Mouse (Mus musculus): Measurements from ENCODE around the gene Ilk. TPM values are rescaled to one million over a fixed set of nuclear protein-coding genes. Genes with fewer than 3 reads are reported as not detected.

Ilk gene
- polyA plus RNA-seq, 1 experiment from 2014 or later: 289 TPM

GRCm38 (mm10) chr7:105784556-105784955 is 48.2 kb downstream of the Ilk start:
- no peak for DNase-seq (ENCODE audit: low spot score)
- no peak overlapping the region for H3K9ac ChIP-seq (ENCODE audit: low read length)
- 20% methylated on average over 4 of the region's 4 CpGs for WGBS
- ATAC-seq (ENCODE audit: low FRiP score, low TSS enrichment): no peak
- H3K4me3 ChIP-seq (ENCODE audit: low read depth, low read length): no peak overlapping the region
- 0 out of 2 replicates have a peak, but pooled peaks cover 3% of the 10 kb centered on the region for H3K27me3 ChIP-seq (ENCODE audit: control insufficient read depth, insufficient read depth, low read length)
- H3K4me2 ChIP-seq (replicated peaks; ENCODE audit: low read depth): no peak overlapping the region
- H3K27ac ChIP-seq (replicated peaks): no peak overlapping the region
- H3K9me3 ChIP-seq (ENCODE audit: control insufficient read depth, low read length): no peaks in the 10 kb centered on the region
- TF ChIP-seq EP300 (optimal IDR thresholded peaks at IDR 0.05) (no peak), CTCF (IDR thresholded peaks at IDR 0.05; ENCODE audit: low read depth) (no peak)
- no peaks in the 10 kb centered on the region for H3K36me3 ChIP-seq (ENCODE audit: control insufficient read depth, insufficient read depth, low read length)
- H3K4me1 ChIP-seq (replicated peaks; ENCODE audit: control insufficient read depth, insufficient read depth): no peaks in the 10 kb centered on the region; the same call in 1 of the 2 replicates

- peak overlapping the region; percentile 87 for H3K9ac ChIP-seq (ENCODE audit: low read length)
- peak overlapping the region; percentile 90 for H3K27ac ChIP-seq (replicated peaks)
- H3K4me3 ChIP-seq (ENCODE audit: low read depth, low read length): peak overlapping the region; percentile 75
- TF ChIP-seq CTCF (IDR thresholded peaks at IDR 0.05; ENCODE audit: low read depth) (no peak), EP300 (optimal IDR thresholded peaks at IDR 0.05) (no peak)
- no peaks in the 10 kb centered on the region for H3K9me3 ChIP-seq (ENCODE audit: control insufficient read depth, low read length)
- H3K27me3 ChIP-seq (ENCODE audit: control insufficient read depth, insufficient read depth, low read length): 0 out of 2 replicates have a peak, but pooled peaks cover 3% of the 10 kb centered on the region
- peak; percentile 23 for DNase-seq (ENCODE audit: low spot score)
- H3K36me3 ChIP-seq (ENCODE audit: control insufficient read depth, insufficient read depth, low read length): no peaks in the 10 kb centered on the region
- ATAC-seq (ENCODE audit: low FRiP score, low TSS enrichment): peak; percentile 72
- H3K4me1 ChIP-seq (replicated peaks; ENCODE audit: control insufficient read depth, insufficient read depth): no peaks in the 10 kb centered on the region; the same call in 1 of the 2 replicates
- H3K4me2 ChIP-seq (replicated peaks; ENCODE audit: low read depth): peak overlapping the region; percentile 68
- WGBS: 8% methylated on average over 18 of the region's 20 CpGs
Measured at GRCm38 (mm10) chr7:105786506-105787284, 50.3 kb downstream of the Ilk start.

GRCm38 (mm10) chr7:105787285-105788140 is 51.1 kb downstream of the Ilk start, which contains the start of gene Dchs1:
TSS of gene Dchs1 (minus strand) at chr7:105787654.
- H3K4me1 ChIP-seq (replicated peaks; ENCODE audit: control insufficient read depth, insufficient read depth): no peaks in the 10 kb centered on the region; the same call in 1 of the 2 replicates
- ATAC-seq (ENCODE audit: low FRiP score, low TSS enrichment): peak; percentile 72
- H3K36me3 ChIP-seq (ENCODE audit: control insufficient read depth, insufficient read depth, low read length): no peaks in the 10 kb centered on the region
- H3K4me2 ChIP-seq (replicated peaks; ENCODE audit: low read depth): peak within 1 kb of the TSS; percentile 68
- TF ChIP-seq CTCF (IDR thresholded peaks at IDR 0.05; ENCODE audit: low read depth) (no peak; the same call in 1 of the 2 replicates), EP300 (optimal IDR thresholded peaks at IDR 0.05) (no peak)
- H3K9ac ChIP-seq (ENCODE audit: low read length): peak within 1 kb of the TSS; percentile 87
- H3K27ac ChIP-seq (replicated peaks): peak within 1 kb of the TSS; percentile 90
- under 1% methylated on average over 71 of the region's 97 CpGs for WGBS
- DNase-seq (ENCODE audit: low spot score): peak; percentile 47
- H3K4me3 ChIP-seq (ENCODE audit: low read depth, low read length): peak within 1 kb of the TSS; percentile 75
- 0 out of 2 replicates have a peak, but pooled peaks cover 3% of the 10 kb centered on the region for H3K27me3 ChIP-seq (ENCODE audit: control insufficient read depth, insufficient read depth, low read length)
- no peaks in the 10 kb centered on the region for H3K9me3 ChIP-seq (ENCODE audit: control insufficient read depth, low read length)

GRCm38 (mm10) chr7:105791147-105791546 is 54.8 kb downstream of the Ilk start:
- H3K27me3 ChIP-seq (ENCODE audit: control insufficient read depth, insufficient read depth, low read length): 0 out of 2 replicates have a peak, but pooled peaks cover 3% of the 10 kb centered on the region
- H3K9ac ChIP-seq (ENCODE audit: low read length): no peak overlapping the region
- ATAC-seq (ENCODE audit: low FRiP score, low TSS enrichment): no peak
- no peaks in the 10 kb centered on the region for H3K9me3 ChIP-seq (ENCODE audit: control insufficient read depth, low read length)
- WGBS: 78% methylated on average over 1 of the region's 1 CpGs
- H3K27ac ChIP-seq (replicated peaks): no peak overlapping the region
- no peak overlapping the region for H3K4me2 ChIP-seq (replicated peaks; ENCODE audit: low read depth)
- H3K4me3 ChIP-seq (ENCODE audit: low read depth, low read length): no peak overlapping the region
- no peak for DNase-seq (ENCODE audit: low spot score)
- TF ChIP-seq CTCF (IDR thresholded peaks at IDR 0.05; ENCODE audit: low read depth): no peak
- TF ChIP-seq EP300 (optimal IDR thresholded peaks at IDR 0.05): no peak
- H3K36me3 ChIP-seq (ENCODE audit: control insufficient read depth, insufficient read depth, low read length): no peaks in the 10 kb centered on the region
- no peaks in the 10 kb centered on the region; the same call in 1 of the 2 replicates for H3K4me1 ChIP-seq (replicated peaks; ENCODE audit: control insufficient read depth, insufficient read depth)

Other genes with a start within 250 kb of the Ilk start
- gene Smpd1, start 182.2 kb upstream of the Ilk start, polyA plus RNA-seq (2015; fragmentation: Nextera tagmentation; extraction: Ambion mirVana): 79.7 and 91.0 TPM in 2 replicates
- 16.6 and 18.5 TPM in 2 replicates for gene Apbb1, start 154.9 kb upstream of the Ilk start, polyA plus RNA-seq (2015; fragmentation: Nextera tagmentation; extraction: Ambion mirVana)
- 2.7 and 5.4 TPM in 2 replicates for gene Hpx, start 136.5 kb upstream of the Ilk start, polyA plus RNA-seq (2015; fragmentation: Nextera tagmentation; extraction: Ambion mirVana)
- gene Trim3, start 103.0 kb upstream of the Ilk start, polyA plus RNA-seq (2015; fragmentation: Nextera tagmentation; extraction: Ambion mirVana): 14.5 TPM in 2 replicates
- 184 and 204 TPM in 2 replicates for gene Timm10b, start 96.5 kb upstream of the Ilk start, polyA plus RNA-seq (2015; fragmentation: Nextera tagmentation; extraction: Ambion mirVana)
- gene Arfip2, start 96.2 kb upstream of the Ilk start, polyA plus RNA-seq (2015; fragmentation: Nextera tagmentation; extraction: Ambion mirVana): 53.0 and 53.2 TPM in 2 replicates
- gene Gm45799, start 96.0 kb upstream of the Ilk start, polyA plus RNA-seq (2015; fragmentation: Nextera tagmentation; extraction: Ambion mirVana): 42.7 and 45.1 TPM in 2 replicates
- 0.07 and 0.19 TPM in 2 replicates for gene Dnhd1, start 85.8 kb upstream of the Ilk start, polyA plus RNA-seq (2015; fragmentation: Nextera tagmentation; extraction: Ambion mirVana)
- gene Rrp8, start 793 bp downstream of the Ilk start, polyA plus RNA-seq (2015; fragmentation: Nextera tagmentation; extraction: Ambion mirVana): 16.6 and 21.3 TPM in 2 replicates
- 109 and 118 TPM in 2 replicates for gene Taf10, start 7.8 kb downstream of the Ilk start, polyA plus RNA-seq (2015; fragmentation: Nextera tagmentation; extraction: Ambion mirVana)
- gene Tpp1, start 15.6 kb downstream of the Ilk start, polyA plus RNA-seq (2015; fragmentation: Nextera tagmentation; extraction: Ambion mirVana): 46.1 and 52.6 TPM in 2 replicates
- 2.5 and 2.8 TPM in 2 replicates for gene Dchs1, start 51.1 kb downstream of the Ilk start, polyA plus RNA-seq (2015; fragmentation: Nextera tagmentation; extraction: Ambion mirVana)
- 320 and 359 TPM in 2 replicates for gene Mrpl17, start 74.5 kb downstream of the Ilk start, polyA plus RNA-seq (2015; fragmentation: Nextera tagmentation; extraction: Ambion mirVana)
- gene Gm4070, start 217.4 kb downstream of the Ilk start, polyA plus RNA-seq (2015; fragmentation: Nextera tagmentation; extraction: Ambion mirVana): 0.22 and 0.30 TPM in 2 replicates